Mouse (Mus musculus): ENCODE data around the gene Kank1.

The Kank1 gene

GRCm38 (mm10) chr19:25436789-25437650, 200.2 kb downstream of the Kank1 start:
- CTCF ChIA-PET, result no interaction called here

- CTCF ChIA-PET, result no interaction called here
These were observed 201.5 kb downstream of the Kank1 start for GRCm38 (mm10) chr19:25438246-25438645.

GRCm38 (mm10) chr19:25439807-25440206, 203.0 kb downstream of the Kank1 start:
- CTCF ChIA-PET, result no interaction called here

GRCm38 (mm10) chr19:25440736-25441135, 204.0 kb downstream of the Kank1 start:
- CTCF ChIA-PET, result no interaction called here

GRCm38 (mm10) chr19:25445054-25445453, 208.3 kb downstream of the Kank1 start:
- CTCF ChIA-PET, result no interaction called here

GRCm38 (mm10) chr19:25445842-25446241, 209.1 kb downstream of the Kank1 start:
- CTCF ChIA-PET, result no interaction called here

- CTCF ChIA-PET, result no interaction called here
These were observed 209.9 kb downstream of the Kank1 start for GRCm38 (mm10) chr19:25446683-25447082.

- CTCF ChIA-PET, result no interaction called here
These were observed 210.6 kb downstream of the Kank1 start for GRCm38 (mm10) chr19:25447373-25447772.

GRCm38 (mm10) chr19:25450869-25451629, 214.3 kb downstream of the Kank1 start:
- CTCF ChIA-PET, result no interaction called here

GRCm38 (mm10) chr19:25453146-25453545, 216.4 kb downstream of the Kank1 start:
- CTCF ChIA-PET, result no interaction called here

- CTCF ChIA-PET, result no interaction called here
These were observed 224.0 kb downstream of the Kank1 start for GRCm38 (mm10) chr19:25460760-25461159.

GRCm38 (mm10) chr19:25461553-25462320, 225.0 kb downstream of the Kank1 start:
- CTCF ChIA-PET, result no interaction called here

GRCm38 (mm10) chr19:25475806-25476205, 239.0 kb downstream of the Kank1 start:
- CTCF ChIA-PET, result interaction anchor here (0.6 kb wide), 1 partner anchor 146 kb away, joined by 3 read pairs; no protein-coding TSS in a partner anchor

- CTCF ChIA-PET, result no interaction called here
These were observed 242.4 kb downstream of the Kank1 start for GRCm38 (mm10) chr19:25479152-25479669.

- CTCF ChIA-PET, result no interaction called here
These were observed 244.0 kb downstream of the Kank1 start for GRCm38 (mm10) chr19:25480820-25481219.

Measured in spleen, embryonic (tissue).